Mouse (Mus musculus) kidney, postnatal 14 days (tissue): ENCODE measurements around the gene Rem2.
A peak's percentile ranks its signal among the peaks of the same experiment; 100 is the strongest.

Experiments used
- DNase-seq: peaks from one replicate; pipeline ENCODE4 v3.0.0; 2022; ENCODE audit warnings: mixed read lengths

The Rem2 gene

GRCm38 (mm10) chr14:54443712-54444618 is 31.9 kb upstream of the Rem2 start:
- DNase-seq = peak; percentile 49

DNA sequence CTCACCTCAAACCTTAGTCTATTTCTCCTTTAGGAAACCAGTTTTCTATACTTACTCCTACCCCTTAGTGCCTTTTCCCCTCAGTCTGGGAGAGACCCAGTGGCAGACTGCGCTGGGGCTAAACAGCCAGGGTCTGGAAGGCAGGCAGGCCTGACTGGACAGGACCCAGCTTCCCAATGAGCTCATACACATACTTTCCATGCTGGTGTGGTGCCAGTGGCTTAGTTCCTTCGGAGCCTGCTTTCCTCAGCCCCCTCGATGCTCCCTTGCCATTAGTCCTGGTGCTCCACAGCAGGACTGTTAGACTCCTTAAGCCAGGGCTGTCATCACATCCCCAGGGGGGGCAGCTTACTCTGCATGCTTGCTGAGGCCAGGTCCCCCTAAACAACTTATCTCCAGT is 30.4 kb upstream of the Rem2 start:
- no peak for DNase-seq

DNA sequence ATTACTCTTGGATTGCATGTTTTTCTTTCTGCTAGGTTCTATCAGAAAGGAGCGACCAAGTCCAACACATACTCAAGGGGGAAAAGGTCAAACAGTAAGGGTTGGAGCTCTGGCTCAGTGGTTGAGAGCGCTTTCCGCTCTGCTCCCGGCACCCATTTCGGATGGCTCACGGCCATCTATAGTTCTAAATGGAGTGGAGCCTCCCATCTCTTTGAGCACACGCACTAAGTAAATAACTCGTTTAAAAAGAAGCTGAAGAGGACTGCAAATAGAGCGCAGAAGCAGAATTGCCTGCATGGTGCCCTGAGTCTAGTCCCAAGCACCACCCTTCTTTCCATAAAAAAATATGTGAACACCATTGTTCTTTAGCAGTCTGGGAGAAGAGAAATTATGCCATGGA is 22.3 kb upstream of the Rem2 start:
- DNase-seq = no peak

DNA sequence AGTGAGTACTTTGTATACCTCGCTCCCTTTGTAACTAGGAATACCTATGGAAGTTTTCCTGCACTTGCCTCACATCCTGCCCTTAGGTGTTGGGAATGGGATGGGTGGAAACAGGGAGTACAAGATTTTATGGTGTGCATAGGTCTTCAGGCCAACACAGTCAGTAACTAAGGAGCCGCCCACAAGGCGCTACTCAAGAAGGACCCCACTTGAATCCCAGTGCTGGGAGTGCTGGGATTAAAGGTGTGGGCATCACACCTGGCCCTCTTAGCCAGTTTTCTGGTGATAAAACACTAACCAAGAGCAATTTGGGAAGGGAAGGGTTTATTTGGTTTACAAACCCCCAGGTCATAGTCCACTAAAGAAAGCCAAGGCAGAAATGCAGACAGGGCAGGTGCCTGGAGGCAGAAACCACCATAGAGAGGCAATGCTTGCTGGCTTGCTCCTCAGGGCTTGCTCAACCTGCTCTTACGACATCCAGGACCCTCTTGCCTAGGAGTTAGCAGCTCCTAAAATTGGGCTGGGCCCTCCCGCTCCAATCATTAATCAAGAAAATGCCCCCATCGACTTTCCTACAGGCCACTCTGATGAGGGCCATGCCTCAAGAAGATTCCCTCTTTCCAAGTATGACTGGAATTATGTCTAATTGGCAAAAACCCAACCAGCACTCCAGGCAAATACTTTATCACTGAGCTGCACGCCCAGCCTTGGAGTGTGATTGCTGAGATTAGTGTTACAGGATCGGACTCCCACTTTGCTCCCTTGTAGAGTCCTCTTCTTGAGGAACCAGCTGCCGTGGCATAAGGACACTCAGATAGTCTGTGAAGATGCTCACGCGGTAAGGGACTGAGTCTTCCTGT is 21.0 kb upstream of the Rem2 start:
- no peak for DNase-seq

- no peak for DNase-seq
Measured at GRCm38 (mm10) chr14:54457907-54458569, 17.9 kb upstream of the Rem2 start.

DNA sequence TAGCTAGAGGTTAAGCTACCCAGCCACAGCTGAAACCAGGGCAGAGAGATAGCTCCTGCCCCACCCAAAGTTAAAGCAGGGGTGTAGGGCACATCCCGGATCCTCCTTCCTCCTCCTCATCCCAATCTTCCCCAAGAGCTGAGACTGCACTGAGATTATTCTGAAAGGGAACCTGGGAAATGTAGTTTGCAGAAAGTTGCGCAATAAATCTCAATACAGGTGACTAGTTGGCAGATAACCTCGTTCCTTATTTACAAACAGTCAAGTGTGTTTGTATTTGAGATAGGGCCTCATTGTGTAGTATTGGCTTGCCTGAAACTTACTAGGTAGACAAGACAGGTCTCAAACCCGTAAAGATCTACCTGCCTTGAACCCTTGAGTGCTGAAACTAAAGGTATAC is 13.8 kb upstream of the Rem2 start:
- DNase-seq = no peak

DNA sequence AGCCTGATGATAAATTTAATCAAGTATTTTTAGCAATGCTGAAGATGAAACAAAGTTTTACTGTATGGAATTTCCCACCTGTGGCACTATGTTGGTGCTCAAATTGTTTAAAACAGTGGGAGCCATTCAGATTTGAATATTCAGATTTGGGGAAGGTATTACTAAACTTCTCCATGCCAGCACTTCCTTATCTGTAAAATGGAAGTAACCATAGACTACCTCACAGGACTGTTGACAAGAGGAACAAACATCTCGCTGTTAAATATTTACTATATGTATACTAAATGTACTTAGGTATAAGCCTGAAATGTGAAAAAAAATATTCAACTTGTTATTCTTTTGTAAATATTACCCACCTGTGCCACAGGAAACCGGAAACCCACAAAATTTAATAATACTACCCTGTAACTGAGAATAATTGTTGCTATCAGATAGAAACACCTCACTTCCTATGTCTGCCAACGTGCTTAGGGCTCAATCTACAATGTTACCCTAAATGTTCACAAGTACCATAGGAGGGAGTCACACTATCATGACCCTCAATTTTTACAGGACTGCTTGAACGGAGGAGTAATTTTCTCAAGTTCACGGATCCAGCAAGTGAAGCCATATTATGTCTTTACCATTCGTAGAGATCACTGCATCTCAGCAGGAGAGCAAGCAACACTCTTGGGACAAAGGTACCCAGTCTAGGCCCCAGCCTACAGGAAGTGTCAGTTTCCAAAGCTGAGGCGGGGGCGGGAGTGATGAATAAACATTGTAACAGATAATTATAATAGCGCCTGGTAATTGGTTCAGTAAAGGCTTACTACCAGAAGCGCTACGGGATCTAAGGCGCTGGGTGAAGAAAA is 12.6 kb upstream of the Rem2 start:
- DNase-seq = no peak

GRCm38 (mm10) chr14:54463959-54464292 is 12.0 kb upstream of the Rem2 start, which contains the start of gene Lrp10:
Gene Lrp10, plus strand, starts transcription at chr14:54464137.
- peak; percentile 94 for DNase-seq

DNA sequence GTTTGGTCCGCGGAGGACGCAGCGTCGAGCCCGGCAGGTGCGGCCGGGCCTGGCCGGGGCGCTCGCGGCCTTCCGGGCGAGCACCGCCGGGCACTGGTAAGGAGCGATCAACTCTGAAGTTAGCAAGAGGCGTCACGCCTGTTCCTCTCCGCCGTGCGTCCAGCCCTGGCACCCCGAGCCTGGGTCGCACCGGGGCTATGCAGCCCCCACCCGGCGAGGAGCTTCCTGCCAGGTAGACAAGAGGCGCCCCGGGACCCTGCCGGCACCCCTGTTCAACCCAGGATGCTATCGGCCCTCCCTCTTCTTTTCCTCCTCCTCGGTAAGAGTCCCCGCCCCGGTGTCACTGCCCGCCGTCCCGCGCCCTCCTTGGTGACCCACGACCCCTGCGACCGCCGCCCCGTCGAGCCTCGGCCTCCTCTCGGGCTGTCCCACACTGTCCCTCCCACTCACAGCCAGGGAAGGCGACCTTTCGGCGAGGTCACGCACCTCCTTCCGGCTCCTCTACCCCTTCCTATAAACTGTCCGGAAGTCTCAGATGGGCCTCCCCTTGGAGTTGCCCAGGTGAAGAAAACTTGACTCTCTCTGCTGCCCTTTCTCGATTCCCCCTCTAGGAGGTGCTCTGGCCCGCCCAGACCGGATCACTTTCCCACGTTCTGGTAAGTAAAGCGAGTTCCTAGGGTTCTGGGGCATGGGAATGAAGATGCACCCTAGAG is 11.5 kb upstream of the Rem2 start:
- DNase-seq = peak; percentile 84

DNA sequence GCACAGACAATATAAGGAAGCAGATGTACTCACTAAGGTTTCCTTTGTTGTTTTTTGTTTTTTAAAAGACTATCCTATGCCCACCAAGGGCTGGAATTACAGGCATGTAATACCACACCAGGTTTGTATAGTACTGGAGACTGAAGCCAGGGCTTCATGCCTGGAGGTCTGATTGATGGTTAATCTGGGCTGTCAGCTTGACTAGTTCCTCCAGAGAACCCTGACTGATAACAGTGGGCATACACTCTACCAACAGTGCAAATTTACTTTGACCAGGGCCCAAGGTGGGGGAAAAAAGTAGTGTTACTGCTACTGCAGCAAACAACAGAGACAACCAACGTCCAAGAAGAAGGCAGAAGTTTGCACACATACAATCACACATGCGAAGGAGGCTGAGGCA is 4.4 kb upstream of the Rem2 start:
- no peak for DNase-seq

- no peak for DNase-seq
Measured at GRCm38 (mm10) chr14:54472671-54473070, 3.2 kb upstream of the Rem2 start.

GRCm38 (mm10) chr14:54474744-54475143 is 1.2 kb upstream of the Rem2 start:
- DNase-seq = no peak

GRCm38 (mm10) chr14:54477172-54477909 is 1.4 kb downstream of the Rem2 start:
- DNase-seq = no peak

- DNase-seq = peak; percentile 64
Measured at GRCm38 (mm10) chr14:54479451-54479920, 3.6 kb downstream of the Rem2 start.

GRCm38 (mm10) chr14:54480673-54481072 is 4.8 kb downstream of the Rem2 start:
- DNase-seq = no peak

- DNase-seq = no peak
Measured at GRCm38 (mm10) chr14:54481402-54481801, 5.5 kb downstream of the Rem2 start.

DNA sequence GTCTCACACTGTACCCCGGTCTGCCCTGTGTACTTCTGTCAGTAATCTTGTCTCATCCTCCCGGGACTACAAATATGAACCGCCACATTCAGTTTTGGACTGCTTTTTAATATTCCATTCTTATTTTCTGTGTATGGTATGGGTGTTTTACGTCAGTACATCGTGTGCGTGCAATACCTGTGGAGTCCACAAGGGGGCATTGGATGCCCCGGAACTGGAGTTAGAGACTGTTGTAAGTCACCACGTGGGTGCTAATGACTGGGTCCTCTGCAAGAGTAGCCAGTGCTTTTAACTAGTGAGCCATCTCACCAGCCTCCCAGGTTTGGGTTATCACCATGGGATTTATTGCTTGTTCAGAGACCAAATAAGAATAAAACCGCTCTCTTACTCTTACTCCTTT is 6.6 kb downstream of the Rem2 start:
- DNase-seq = peak; percentile 34

DNA sequence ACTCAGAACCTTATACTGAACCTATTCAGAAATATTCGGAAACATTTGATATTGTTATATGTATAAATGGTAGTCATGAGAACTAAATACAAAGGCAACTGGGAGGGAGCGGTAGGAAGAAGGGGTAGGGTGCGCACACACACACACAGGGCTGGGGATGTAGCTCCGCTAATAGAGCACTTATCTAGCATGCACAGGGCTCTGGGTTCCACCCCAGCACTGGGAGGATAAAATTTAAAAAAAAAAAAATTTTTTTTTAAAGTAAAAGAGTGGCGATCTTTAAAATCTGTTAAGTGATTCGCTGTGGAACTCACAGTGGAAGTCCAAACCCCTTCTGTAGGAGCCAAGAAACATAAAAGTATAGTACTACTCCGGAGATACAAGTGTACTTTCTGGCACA is 10.0 kb downstream of the Rem2 start:
- no peak for DNase-seq

- DNase-seq = no peak
Measured at GRCm38 (mm10) chr14:54487732-54488131, 11.8 kb downstream of the Rem2 start.

DNA sequence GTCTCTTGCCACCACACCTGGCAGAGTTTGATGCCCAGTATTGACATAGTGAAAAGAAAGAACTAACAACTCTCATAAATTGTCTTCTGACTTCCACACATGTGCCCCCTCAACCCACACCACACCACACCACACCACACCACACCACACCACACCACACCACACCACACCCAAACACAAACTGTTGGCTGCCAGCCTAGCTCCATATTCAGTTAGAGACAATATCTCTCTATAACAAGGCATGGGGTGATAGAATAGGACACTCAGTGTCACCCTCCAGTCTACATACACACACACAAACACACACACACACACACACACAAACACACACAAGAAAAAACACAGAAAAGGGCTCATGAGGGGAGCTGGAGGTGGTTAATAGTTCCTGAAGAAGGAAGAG is 12.4 kb downstream of the Rem2 start:
- DNase-seq = no peak
